Mouse (Mus musculus) central nervous system, embryonic 18 days (tissue): ENCODE data around the gene Gm16440. TPM values are rescaled to one million over a fixed set of nuclear protein-coding genes. Genes with fewer than 3 reads are reported as not detected.

Experiments
- polyA plus RNA-seq: library from polyadenylated mRNA; depleted of rRNA; stranded (reverse); fragments of >200 nt; gene quantifications from 2 replicates; pipeline ENCODE4 v1.2.3, GENCODE M21; 2012; rRNA removed

Gm16440 gene
- 0.11 TPM in 1 of 2 replicates, not detected in the other for polyA plus RNA-seq

GRCm38 (mm10) chr14:6390219-6390618 is at the start of gene Gm16440:
Gene Gm16440 (minus strand): TSS chr14:6390319.

GRCm38 (mm10) chr14:6412382-6412781 is 22.3 kb upstream of the Gm16440 start, which contains the start of gene Gm3591:
Gene Gm3591 (minus strand): TSS chr14:6412482.

GRCm38 (mm10) chr14:6343578-6343977 is 46.5 kb downstream of the Gm16440 start, which contains the start of gene Gm3618:
Gene Gm3618 (minus strand): TSS chr14:6343678.

Other genes starting within 250 kb of the Gm16440 start
- gene Gm21560, start 171.0 kb downstream of the Gm16440 start, polyA plus RNA-seq, result 0.03 and 0.05 TPM in 2 replicates
- gene Gm3411, start 103.1 kb downstream of the Gm16440 start, polyA plus RNA-seq, result 4.3 and 4.9 TPM in 2 replicates
- 0.27 and 0.37 TPM in 2 replicates for gene Gm21103, start 85.5 kb downstream of the Gm16440 start, polyA plus RNA-seq
- not detected in 2 replicates for gene Gm3618, start 46.6 kb downstream of the Gm16440 start, polyA plus RNA-seq
- gene Gm3591, start 22.2 kb upstream of the Gm16440 start, polyA plus RNA-seq, result 9.1 TPM in 2 replicates
- gene Gm3594, start 54.3 kb upstream of the Gm16440 start, polyA plus RNA-seq, result not detected in 2 replicates
- gene Gm8356, start 147.0 kb upstream of the Gm16440 start, polyA plus RNA-seq, result not detected in 2 replicates
- 1.4 and 1.6 TPM in 2 replicates for gene Gm3629, start 200.3 kb upstream of the Gm16440 start, polyA plus RNA-seq
- 1.3 and 1.4 TPM in 2 replicates for gene Gm3460, start 232.1 kb upstream of the Gm16440 start, polyA plus RNA-seq